Mouse (Mus musculus) ES-CJ7 (cell line): Measurements from ENCODE around the gene Tcaf2.

Experiments
- DNase-seq: peaks from one replicate; pipeline ENCODE4 v3.0.0; 2011; ENCODE audit warnings: low read depth, low spot score

Tcaf2 gene

GRCm38 (mm10) chr6:42644912-42645549 lies at the start of gene Tcaf2:
TSS of gene Tcaf2 (minus strand) at chr6:42645254.
- peak; percentile 95 for DNase-seq

GRCm38 (mm10) chr6:42692517-42693190 lies 47.6 kb upstream of the Tcaf2 start:
- DNase-seq = peak; percentile 77

- DNase-seq = peak; percentile 19
These were observed 47.1 kb upstream of the Tcaf2 start for GRCm38 (mm10) chr6:42692154-42692516.

GRCm38 (mm10) chr6:42689761-42690160 lies 44.7 kb upstream of the Tcaf2 start:
- no peak for DNase-seq

GRCm38 (mm10) chr6:42687907-42688306 lies 42.9 kb upstream of the Tcaf2 start:
- no peak for DNase-seq

- no peak for DNase-seq
These were observed 35.0 kb upstream of the Tcaf2 start for GRCm38 (mm10) chr6:42680077-42680476.

- no peak for DNase-seq
These were observed 31.0 kb upstream of the Tcaf2 start for GRCm38 (mm10) chr6:42676011-42676410.

GRCm38 (mm10) chr6:42671767-42672166 lies 26.7 kb upstream of the Tcaf2 start:
- DNase-seq = no peak

GRCm38 (mm10) chr6:42667722-42668121 lies 22.7 kb upstream of the Tcaf2 start:
- DNase-seq = no peak

GRCm38 (mm10) chr6:42661739-42662138 lies 16.7 kb upstream of the Tcaf2 start:
- no peak for DNase-seq

GRCm38 (mm10) chr6:42634393-42634792 lies 10.7 kb downstream of the Tcaf2 start:
- DNase-seq = no peak

GRCm38 (mm10) chr6:42631395-42631794 lies 13.7 kb downstream of the Tcaf2 start:
- DNase-seq = peak; percentile 18

- DNase-seq = no peak
These were observed 28.1 kb downstream of the Tcaf2 start for GRCm38 (mm10) chr6:42616904-42617303.

GRCm38 (mm10) chr6:42612218-42612617 lies 32.8 kb downstream of the Tcaf2 start:
- DNase-seq = peak; percentile 19

- DNase-seq = no peak
These were observed 34.0 kb downstream of the Tcaf2 start for GRCm38 (mm10) chr6:42610954-42611522.

- no peak for DNase-seq
These were observed 47.5 kb downstream of the Tcaf2 start, which contains the start of gene Tcaf3 for GRCm38 (mm10) chr6:42597592-42597991. TSS of gene Tcaf3 (minus strand) at chr6:42597692.

GRCm38 (mm10) chr6:42593138-42593882 lies 51.7 kb downstream of the Tcaf2 start:
- DNase-seq = no peak

- no peak for DNase-seq
These were observed 58.5 kb downstream of the Tcaf2 start for GRCm38 (mm10) chr6:42586569-42586968.

GRCm38 (mm10) chr6:42583488-42583872 lies 61.6 kb downstream of the Tcaf2 start:
- peak; percentile 44 for DNase-seq

GRCm38 (mm10) chr6:42582741-42583487 lies 62.1 kb downstream of the Tcaf2 start:
- DNase-seq = no peak

GRCm38 (mm10) chr6:42578678-42579077 lies 66.4 kb downstream of the Tcaf2 start:
- no peak for DNase-seq

GRCm38 (mm10) chr6:42577433-42577832 lies 67.6 kb downstream of the Tcaf2 start:
- DNase-seq = no peak
